Mouse (Mus musculus): ENCODE results near the gene Cand2.

Gene Cand2

DNA sequence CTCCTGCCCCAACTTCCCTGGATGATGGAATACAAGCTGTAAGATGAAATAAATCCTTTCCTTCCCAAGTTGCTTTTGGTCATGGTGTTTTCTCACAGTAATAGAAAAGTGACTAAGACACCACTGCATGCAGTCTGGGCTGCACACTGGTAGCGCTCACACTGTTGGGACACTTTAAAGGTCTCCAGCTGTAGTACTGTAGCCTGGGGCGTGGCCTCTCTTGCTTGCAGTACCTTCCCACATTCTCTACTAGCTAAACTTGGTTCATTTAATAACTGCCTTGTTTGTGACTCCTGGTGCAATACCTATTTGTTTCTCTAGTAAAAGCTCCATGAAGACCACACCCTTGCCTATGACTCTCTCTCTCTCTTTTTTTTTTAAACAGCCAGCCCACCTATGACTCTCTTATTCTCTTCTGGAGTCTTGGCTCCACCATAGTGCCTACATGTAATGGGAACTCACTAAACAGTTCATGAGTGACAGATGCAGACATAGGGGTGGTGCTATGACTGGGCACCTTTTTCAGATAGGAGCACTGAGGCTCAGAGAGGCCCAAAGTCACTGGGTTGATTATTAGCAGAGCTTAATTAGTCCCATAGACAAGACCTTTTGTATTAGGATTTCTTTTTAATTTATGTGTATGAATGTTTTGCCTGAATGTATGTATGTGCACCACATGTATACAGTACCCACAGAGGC, 58.0 kb downstream of the Cand2 start:
- no peak for DNase-seq

DNA sequence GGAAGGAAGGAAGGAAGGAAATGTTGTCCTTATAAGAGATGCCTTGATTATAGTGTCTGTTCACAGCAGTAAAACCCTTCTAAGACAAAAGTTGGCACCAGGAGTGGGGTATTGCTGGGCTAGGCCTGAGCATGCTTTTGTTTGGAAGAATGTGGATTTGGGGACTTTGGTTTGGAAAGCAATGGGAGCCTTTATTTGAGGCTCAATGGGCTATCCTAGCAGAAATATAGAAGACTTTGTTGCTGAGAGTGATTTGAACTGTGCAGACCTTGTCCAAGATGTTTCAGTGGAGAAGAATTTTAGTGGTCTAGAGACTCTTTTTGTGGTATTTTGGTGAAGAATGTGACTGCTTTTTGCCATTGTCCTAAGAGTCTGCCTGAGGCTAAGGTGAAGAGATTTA, 59.5 kb downstream of the Cand2 start:
- DNase-seq: no peak

- DNase-seq: peak; percentile 85
These were observed 63.8 kb downstream of the Cand2 start, which contains the start of gene Efcab12 for GRCm38 (mm10) chr6:115838161-115838597. Gene Efcab12 (minus strand): TSS chr6:115838412.

DNA sequence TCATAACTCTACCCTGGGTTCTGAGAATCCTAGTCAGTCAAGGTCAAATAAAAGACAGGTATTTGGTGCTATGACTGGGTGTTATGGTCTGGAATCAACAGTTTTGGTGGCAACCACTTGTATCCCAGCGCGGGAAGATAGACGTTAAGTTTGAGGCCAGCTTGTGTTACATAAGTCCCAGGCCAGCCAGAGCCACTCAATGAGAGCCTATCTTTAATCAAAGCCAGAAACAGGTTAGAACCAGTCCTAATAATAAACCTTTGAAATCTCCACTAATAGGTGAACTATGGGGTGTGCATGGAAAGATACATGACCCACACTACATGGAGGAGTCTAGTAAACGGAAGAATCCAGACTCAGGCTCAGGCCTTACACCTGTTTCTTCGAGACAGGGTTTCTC, 64.4 kb downstream of the Cand2 start:
- no peak for DNase-seq

GRCm38 (mm10) chr6:115845006-115845405, 70.7 kb downstream of the Cand2 start:
- DNase-seq: no peak

DNA sequence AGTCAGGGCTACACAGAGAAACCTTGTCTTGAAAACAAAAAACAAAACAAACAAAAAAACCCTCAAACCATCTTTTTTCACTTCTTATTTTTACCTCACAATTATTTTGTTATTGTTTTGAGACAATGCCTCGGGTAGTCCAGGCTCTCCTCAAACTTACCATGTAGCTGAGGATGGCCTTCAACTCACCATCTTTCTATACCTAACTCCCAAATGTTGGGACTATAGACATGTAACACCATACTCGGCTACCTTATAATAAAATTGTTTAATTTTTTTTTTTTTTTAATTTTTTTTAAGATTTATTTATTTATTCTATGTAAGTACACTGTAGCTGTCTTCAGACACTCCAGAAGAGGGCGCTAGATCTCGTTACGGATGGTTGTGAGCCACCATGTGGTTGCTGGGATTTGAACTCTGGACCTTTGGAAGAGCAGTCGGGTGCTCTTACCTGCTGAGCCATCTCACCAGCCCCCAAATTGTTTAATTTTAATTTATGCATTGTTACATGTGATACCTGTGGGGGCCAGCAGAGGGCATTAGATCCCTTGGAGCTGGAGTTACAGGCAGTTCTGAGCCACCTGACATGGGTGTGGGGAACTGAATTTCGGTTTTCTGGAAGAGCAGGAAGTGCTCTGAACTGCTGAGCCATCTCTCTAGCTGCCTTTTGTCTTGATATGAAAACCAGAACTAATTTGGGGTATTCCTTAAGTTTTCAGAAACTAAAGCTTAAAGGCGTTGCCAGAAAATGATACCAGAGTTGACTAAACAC, 72.5 kb downstream of the Cand2 start:
- peak; percentile 81 for DNase-seq

DNA sequence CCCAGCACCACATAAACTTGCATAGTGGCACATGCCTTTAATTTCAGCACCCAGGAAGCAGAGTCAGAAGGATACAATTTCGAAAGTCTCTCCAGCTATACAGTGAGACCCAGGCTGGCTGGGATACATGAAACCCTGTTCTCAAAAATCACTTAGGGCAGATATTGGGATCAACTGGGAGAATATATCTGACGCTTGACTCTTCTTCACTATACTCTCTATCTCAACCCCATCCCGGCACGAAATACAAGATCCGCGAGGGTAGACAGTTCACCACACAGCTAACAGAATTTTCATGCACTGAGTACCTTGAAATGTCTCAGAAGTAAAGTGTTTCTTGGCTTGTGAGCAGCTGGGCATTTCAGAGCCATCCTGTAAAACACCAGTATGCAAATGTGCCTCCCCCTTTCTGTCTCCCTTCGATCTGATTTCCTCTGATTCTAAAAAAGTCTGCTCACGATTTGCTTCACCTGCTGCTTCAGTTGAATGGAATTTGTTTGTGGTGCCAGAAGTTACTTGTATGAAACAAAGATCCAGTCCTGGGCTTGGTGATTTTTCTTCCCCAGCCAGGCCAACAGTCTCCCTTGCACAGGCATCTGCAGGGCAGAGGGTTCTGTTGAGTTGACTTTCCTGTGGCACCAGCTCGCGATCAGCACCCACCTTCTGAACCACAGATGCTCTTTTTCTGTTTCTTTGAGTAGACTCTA, 74.4 kb downstream of the Cand2 start:
- DNase-seq: no peak

GRCm38 (mm10) chr6:115852446-115853090, 78.2 kb downstream of the Cand2 start:
- DNase-seq: peak; percentile 40

- DNase-seq: peak; percentile 99
These were observed 78.9 kb downstream of the Cand2 start, which contains the start of the genes Mbd4 and Ift122 for GRCm38 (mm10) chr6:115853091-115853813. Gene Mbd4 (minus strand): TSS chr6:115853371. Gene Ift122 (plus strand): TSS chr6:115853470.

GRCm38 (mm10) chr6:115853985-115854384, 79.6 kb downstream of the Cand2 start:
- no peak for DNase-seq

DNA sequence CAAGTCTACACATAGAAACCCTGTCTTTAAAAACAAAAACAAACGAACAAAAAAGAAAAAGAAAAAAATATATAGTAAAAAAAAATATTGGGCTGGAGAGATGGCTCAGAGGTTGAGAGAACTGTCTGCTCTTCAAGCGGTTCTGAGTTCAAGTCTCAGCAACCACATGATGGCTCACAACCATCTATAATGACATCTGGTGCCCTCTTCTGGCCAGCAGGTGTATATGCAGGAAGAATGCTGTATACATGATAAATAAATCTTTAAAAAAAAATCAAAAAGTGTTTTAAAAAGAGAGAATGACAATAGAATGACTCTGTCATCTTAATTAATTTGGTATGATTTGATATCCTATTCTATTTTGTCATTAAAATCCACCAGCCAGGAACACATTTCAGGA, 80.1 kb downstream of the Cand2 start:
- DNase-seq: no peak
